Mouse (Mus musculus): ENCODE measurements around the gene Trim21.

Trim21 gene

GRCm38 (mm10) chr7:102508066-102508465 lies 57.2 kb downstream of the Trim21 start:
- no peak for DNase-seq (ENCODE audit: extremely low read depth, low read depth)
